Mouse (Mus musculus): ENCODE results near the gene Adap2. TPM values are rescaled to one million over a fixed set of nuclear protein-coding genes. Genes with fewer than 3 reads are reported as not detected.

Adap2 gene
- polyA plus RNA-seq, 1 experiment from 2014 or later = 0.19 TPM

- CTCF ChIA-PET = no interaction called here
- H3K27me3 ChIP-seq = no peaks in the 10 kb centered on the region
- ATAC-seq = no peak
- in situ Hi-C loops (cut with MboI; ENCODE audit: low pct_unique_long_range_greater_than_20kb) = no loop called here
- no peak for DNase-seq (ENCODE audit: low read depth, low spot score)
- POLR2A ChIA-PET = no interaction called here
- no peak for TF ChIP-seq CTCF (IDR thresholded peaks at IDR 0.05)
Measured at GRCm38 (mm10) chr11:80196351-80196750, 42.4 kb downstream of the Adap2 start.

GRCm38 (mm10) chr11:80199316-80199715 is 45.4 kb downstream of the Adap2 start:
- ChIA-PET CTCF (interaction anchor here (1.2 to 1.6 kb wide), 5 partner anchors 8 to 14 kb away, joined by 3 to 7 read pairs (median 5); partner anchors contain the start of gene Rhot1), POLR2A (interaction anchor here (1.0 kb wide), 1 partner anchor 119 kb away, joined by 4 read pairs; the partner anchor contains the start of gene Crlf3)
- no peak for TF ChIP-seq CTCF (IDR thresholded peaks at IDR 0.05)
- ATAC-seq (no peak), DNase-seq (ENCODE audit: low read depth, low spot score) (no peak)
- no peaks in the 10 kb centered on the region for H3K27me3 ChIP-seq
- in situ Hi-C loops (cut with MboI; ENCODE audit: low pct_unique_long_range_greater_than_20kb) = no loop called here

GRCm38 (mm10) chr11:80199773-80200172 is 45.9 kb downstream of the Adap2 start:
- no peaks in the 10 kb centered on the region for H3K27me3 ChIP-seq
- peak; percentile 72 for TF ChIP-seq CTCF (IDR thresholded peaks at IDR 0.05)
- DNase-seq (ENCODE audit: low read depth, low spot score) (no peak), ATAC-seq (no peak)
- in situ Hi-C loops (cut with MboI; ENCODE audit: low pct_unique_long_range_greater_than_20kb) = no loop called here
- POLR2A ChIA-PET = interaction anchor here (1.0 kb wide), 1 partner anchor 119 kb away, joined by 4 read pairs; the partner anchor contains the start of gene Crlf3
- CTCF ChIA-PET = interaction anchor here (1.2 to 1.6 kb wide), 5 partner anchors 9 to 15 kb away, joined by 3 to 7 read pairs (median 5); partner anchors contain the start of gene Rhot1

- no peaks in the 10 kb centered on the region for H3K27me3 ChIP-seq
- in situ Hi-C loops (cut with MboI; ENCODE audit: low pct_unique_long_range_greater_than_20kb) = no loop called here
- ChIA-PET POLR2A (interaction anchor here (1.0 kb wide), 1 partner anchor 120 kb away, joined by 4 read pairs; the partner anchor contains the start of gene Crlf3), CTCF (interaction anchor here (1.3 to 1.6 kb wide), 2 partner anchors 9 kb away, joined by 5 to 6 read pairs; partner anchors contain the start of gene Rhot1)
- ATAC-seq = no peak
- DNase-seq (ENCODE audit: low read depth, low spot score) = no peak
- TF ChIP-seq CTCF (IDR thresholded peaks at IDR 0.05) = peak; percentile 71
Measured at GRCm38 (mm10) chr11:80200326-80200725, 46.4 kb downstream of the Adap2 start.

- ChIA-PET CTCF (interaction anchor here (1.3 to 2.0 kb wide), 2 partner anchors 9 kb away, joined by 4 to 8 read pairs; no protein-coding TSS in a partner anchor), POLR2A (no interaction called here)
- ATAC-seq (no peak), DNase-seq (ENCODE audit: low read depth, low spot score) (no peak)
- no peak for TF ChIP-seq CTCF (IDR thresholded peaks at IDR 0.05)
- H3K27me3 ChIP-seq = no peaks in the 10 kb centered on the region
- in situ Hi-C loops (cut with MboI; ENCODE audit: low pct_unique_long_range_greater_than_20kb) = no loop called here
Measured at GRCm38 (mm10) chr11:80202296-80202695, 48.4 kb downstream of the Adap2 start.

GRCm38 (mm10) chr11:80204037-80204436 is 50.1 kb downstream of the Adap2 start:
- H3K27me3 ChIP-seq = no peaks in the 10 kb centered on the region
- POLR2A ChIA-PET = no interaction called here
- DNase-seq (ENCODE audit: low read depth, low spot score) (no peak), ATAC-seq (no peak)
- CTCF ChIA-PET = interaction anchor here (1.3 to 2.0 kb wide), 2 partner anchors 11 to 19 kb away, joined by 5 to 8 read pairs; no protein-coding TSS in a partner anchor
- TF ChIP-seq CTCF (IDR thresholded peaks at IDR 0.05) = no peak
- in situ Hi-C loops (cut with MboI; ENCODE audit: low pct_unique_long_range_greater_than_20kb) = no loop called here

- TF ChIP-seq CTCF (IDR thresholded peaks at IDR 0.05) = no peak
- CTCF ChIA-PET = no interaction called here
- no peak for ATAC-seq
- no peak for DNase-seq (ENCODE audit: low read depth, low spot score)
- H3K27me3 ChIP-seq = no peaks in the 10 kb centered on the region
- POLR2A ChIA-PET = no interaction called here
- in situ Hi-C loops (cut with MboI; ENCODE audit: low pct_unique_long_range_greater_than_20kb) = no loop called here
Measured at GRCm38 (mm10) chr11:80204941-80205340, 51.0 kb downstream of the Adap2 start.

GRCm38 (mm10) chr11:80208465-80208859 is 54.6 kb downstream of the Adap2 start:
- POLR2A ChIA-PET = interaction anchor here (0.8 kb wide), 1 partner anchor 20 kb away, joined by 3 read pairs; no protein-coding TSS in a partner anchor
- no peak for TF ChIP-seq CTCF (IDR thresholded peaks at IDR 0.05)

GRCm38 (mm10) chr11:80208860-80209800 is 55.2 kb downstream of the Adap2 start, which contains the start of gene Rhot1:
Gene Rhot1, plus strand, starts transcription at chr11:80209019.
- TF ChIP-seq CTCF (IDR thresholded peaks at IDR 0.05) = peak; percentile 99
- in situ Hi-C loops (cut with MboI; ENCODE audit: low pct_unique_long_range_greater_than_20kb) = no loop called here
- POLR2A ChIA-PET = no interaction called here

More at GRCm38 (mm10) chr11:80208465-80208859, 54.6 kb downstream of the Adap2 start:
- H3K27me3 ChIP-seq = no peaks in the 10 kb centered on the region
- CTCF ChIA-PET = interaction anchor here (0.7 to 1.7 kb wide), 7 partner anchors 9 to 178 kb away, joined by 3 to 7 read pairs (median 4); partner anchors contain the start of gene Rnf135
- ATAC-seq (no peak), DNase-seq (ENCODE audit: low read depth, low spot score) (no peak)
- in situ Hi-C loops (cut with MboI; ENCODE audit: low pct_unique_long_range_greater_than_20kb) = no loop called here

GRCm38 (mm10) chr11:80210321-80210720 is 56.4 kb downstream of the Adap2 start:
- H3K27me3 ChIP-seq = no peaks in the 10 kb centered on the region
- TF ChIP-seq CTCF (IDR thresholded peaks at IDR 0.05) = no peak
- in situ Hi-C loops (cut with MboI; ENCODE audit: low pct_unique_long_range_greater_than_20kb) = no loop called here
- ChIA-PET CTCF (no interaction called here), POLR2A (no interaction called here)
- ATAC-seq = no peak
- no peak for DNase-seq (ENCODE audit: low read depth, low spot score)

More at GRCm38 (mm10) chr11:80208860-80209800, 55.2 kb downstream of the Adap2 start, which contains the start of gene Rhot1:
- peak; percentile 49 for DNase-seq (ENCODE audit: low read depth, low spot score)
- ATAC-seq = peak; percentile 96
- H3K27me3 ChIP-seq = no peaks in the 10 kb centered on the region
- CTCF ChIA-PET = interaction anchor here (0.7 to 1.7 kb wide), 9 partner anchors 9 to 179 kb away, joined by 3 to 7 read pairs (median 4); partner anchors contain the start of gene Rnf135
